Mouse (Mus musculus): ENCODE measurements at regions not wholly inside any gene's neighbourhood (a gene's known extent, or its start where the extent isn't known, plus 50 kb on each side); places are given as distances from the start of the nearest gene placed in this dataset.

GRCm38 (mm10) chr3:61073103-61073502 is 70.5 kb downstream of the P2ry1 start:
- TF ChIP-seq MYOG (IDR thresholded peaks at IDR 0.05; ENCODE audit: control insufficient read depth in 1 of 3, insufficient read depth in 1 of 3, insufficient read length in 2 of 3, low read depth in 2 of 3) (no peak), POLR2A (IDR thresholded peaks at IDR 0.05; ENCODE audit: insufficient read length, low read depth) (no peak), TCF3 (IDR thresholded peaks at IDR 0.05; ENCODE audit: insufficient read length, low read depth) (no peak), REST (IDR thresholded peaks at IDR 0.05; ENCODE audit: insufficient read depth, insufficient read length) (no peak), CEBPB (IDR thresholded peaks at IDR 0.05; ENCODE audit: insufficient read depth, poor library complexity, severe bottlenecking) (no peak), MAX (IDR thresholded peaks at IDR 0.05; ENCODE audit: low read depth) (no peak), USF1 (IDR thresholded peaks at IDR 0.05; ENCODE audit: low read depth) (no peak), E2F4 (IDR thresholded peaks at IDR 0.05; ENCODE audit: insufficient read depth) (no peak), SRF (IDR thresholded peaks at IDR 0.05; ENCODE audit: control insufficient read depth, insufficient read length, low read depth) (no peak), TCF12 (IDR thresholded peaks at IDR 0.05; ENCODE audit: insufficient read depth, poor library complexity, severe bottlenecking) (no peak), MYOD1 (IDR thresholded peaks at IDR 0.05; ENCODE audit: control insufficient read depth in 1 of 3, insufficient read length in 2 of 3, low read depth in 2 of 3) (no peak), POLR2AphosphoS2 (IDR thresholded peaks at IDR 0.05; ENCODE audit: insufficient read length, low read depth) (no peak)
- H3K4me2 ChIP-seq (ENCODE audit: low read depth): no peak overlapping the region

GRCm38 (mm10) chr3:61073806-61074205 is 71.2 kb downstream of the P2ry1 start:
- no peak overlapping the region for H3ac ChIP-seq (ENCODE audit: control insufficient read depth, insufficient read length)
- no peaks in the 10 kb centered on the region for H3K27me3 ChIP-seq (ENCODE audit: control insufficient read depth, insufficient read depth, insufficient read length)
- no peaks in the 10 kb centered on the region for H3K79me2 ChIP-seq (ENCODE audit: control insufficient read depth, insufficient read depth)
- TF ChIP-seq TCF12 (IDR thresholded peaks at IDR 0.05; ENCODE audit: insufficient read depth, poor library complexity, severe bottlenecking): no peak
- no peak for TF ChIP-seq POLR2A (IDR thresholded peaks at IDR 0.05; ENCODE audit: insufficient read length, low read depth)
- no peak for TF ChIP-seq MYOG (IDR thresholded peaks at IDR 0.05; ENCODE audit: control insufficient read depth in 1 of 3, insufficient read depth in 1 of 3, insufficient read length in 2 of 3, low read depth in 2 of 3)
- no peak for TF ChIP-seq TCF3 (IDR thresholded peaks at IDR 0.05; ENCODE audit: insufficient read length, low read depth)
- TF ChIP-seq CEBPB (IDR thresholded peaks at IDR 0.05; ENCODE audit: insufficient read depth, poor library complexity, severe bottlenecking): no peak
- no peak for TF ChIP-seq REST (IDR thresholded peaks at IDR 0.05; ENCODE audit: insufficient read depth, insufficient read length)
- no peak for TF ChIP-seq USF1 (IDR thresholded peaks at IDR 0.05; ENCODE audit: low read depth)
- no peak for TF ChIP-seq MYOD1 (IDR thresholded peaks at IDR 0.05; ENCODE audit: control insufficient read depth in 1 of 3, insufficient read length in 2 of 3, low read depth in 2 of 3)
- no peak for TF ChIP-seq POLR2AphosphoS2 (IDR thresholded peaks at IDR 0.05; ENCODE audit: insufficient read length, low read depth)
- H3K4me2 ChIP-seq (ENCODE audit: low read depth): no peak overlapping the region
- H3K4me3 ChIP-seq: no peak overlapping the region
- H3K36me3 ChIP-seq (ENCODE audit: control insufficient read depth, insufficient read depth): no peaks in the 10 kb centered on the region

More at GRCm38 (mm10) chr3:61073103-61073502, 70.5 kb downstream of the P2ry1 start:
- Histone ChIP-seq H3K79me2 (ENCODE audit: control insufficient read depth, insufficient read depth) (no peaks in the 10 kb centered on the region), H3ac (ENCODE audit: control insufficient read depth, insufficient read length) (no peak overlapping the region), H3K27me3 (ENCODE audit: control insufficient read depth, insufficient read depth, insufficient read length) (no peaks in the 10 kb centered on the region), H3K36me3 (ENCODE audit: control insufficient read depth, insufficient read depth) (no peaks in the 10 kb centered on the region), H3K4me3 (no peak overlapping the region)

GRCm38 (mm10) chr3:61075839-61076238 is 73.2 kb downstream of the P2ry1 start:
- Histone ChIP-seq H3K36me3 (ENCODE audit: control insufficient read depth, insufficient read depth) (no peaks in the 10 kb centered on the region), H3K27me3 (ENCODE audit: control insufficient read depth, insufficient read depth, insufficient read length) (no peaks in the 10 kb centered on the region), H3K4me3 (no peak overlapping the region), H3K4me2 (ENCODE audit: low read depth) (no peak overlapping the region), H3K79me2 (ENCODE audit: control insufficient read depth, insufficient read depth) (no peaks in the 10 kb centered on the region), H3ac (ENCODE audit: control insufficient read depth, insufficient read length) (no peak overlapping the region)
- TF ChIP-seq MYOD1 (IDR thresholded peaks at IDR 0.05; ENCODE audit: control insufficient read depth in 1 of 3, insufficient read length in 2 of 3, low read depth in 2 of 3) (peak in 2 of 3 experiments; percentile 45 to 87), CEBPB (IDR thresholded peaks at IDR 0.05; ENCODE audit: insufficient read depth, poor library complexity, severe bottlenecking) (no peak), MYOG (IDR thresholded peaks at IDR 0.05; ENCODE audit: control insufficient read depth in 1 of 3, insufficient read depth in 1 of 3, insufficient read length in 2 of 3, low read depth in 2 of 3) (peak in 1 of 3 experiments; percentile 30), POLR2A (IDR thresholded peaks at IDR 0.05; ENCODE audit: insufficient read length, low read depth) (no peak), E2F4 (IDR thresholded peaks at IDR 0.05; ENCODE audit: insufficient read depth) (no peak), USF1 (IDR thresholded peaks at IDR 0.05; ENCODE audit: low read depth) (no peak), TCF3 (IDR thresholded peaks at IDR 0.05; ENCODE audit: insufficient read length, low read depth) (no peak)

- no peak overlapping the region for H3ac ChIP-seq (ENCODE audit: control insufficient read depth, insufficient read length)
- H3K27me3 ChIP-seq (ENCODE audit: control insufficient read depth, insufficient read depth, insufficient read length): no peaks in the 10 kb centered on the region
- TF ChIP-seq MYOG (IDR thresholded peaks at IDR 0.05; ENCODE audit: control insufficient read depth in 1 of 3, insufficient read depth in 1 of 3, insufficient read length in 2 of 3, low read depth in 2 of 3) (no peak), REST (IDR thresholded peaks at IDR 0.05; ENCODE audit: insufficient read depth, insufficient read length) (no peak), POLR2AphosphoS2 (IDR thresholded peaks at IDR 0.05; ENCODE audit: insufficient read length, low read depth) (no peak)
- no peaks in the 10 kb centered on the region for H3K36me3 ChIP-seq (ENCODE audit: control insufficient read depth, insufficient read depth)
- H3K4me2 ChIP-seq (ENCODE audit: low read depth): no peak overlapping the region
- H3K4me3 ChIP-seq: no peak overlapping the region
- no peaks in the 10 kb centered on the region for H3K79me2 ChIP-seq (ENCODE audit: control insufficient read depth, insufficient read depth)
Observed at GRCm38 (mm10) chr3:61089931-61090330, 87.3 kb downstream of the P2ry1 start.

GRCm38 (mm10) chr3:61092031-61092430 is 89.4 kb downstream of the P2ry1 start:
- Histone ChIP-seq H3K4me2 (ENCODE audit: low read depth) (no peak overlapping the region), H3K4me3 (no peak overlapping the region), H3K27me3 (ENCODE audit: control insufficient read depth, insufficient read depth, insufficient read length) (no peaks in the 10 kb centered on the region), H3K79me2 (ENCODE audit: control insufficient read depth, insufficient read depth) (no peaks in the 10 kb centered on the region), H3K36me3 (ENCODE audit: control insufficient read depth, insufficient read depth) (no peaks in the 10 kb centered on the region), H3ac (ENCODE audit: control insufficient read depth, insufficient read length) (no peak overlapping the region)
- TF ChIP-seq MYOG (IDR thresholded peaks at IDR 0.05; ENCODE audit: control insufficient read depth in 1 of 3, insufficient read depth in 1 of 3, insufficient read length in 2 of 3, low read depth in 2 of 3): no peak
- no peak for TF ChIP-seq MAX (IDR thresholded peaks at IDR 0.05; ENCODE audit: low read depth)
- TF ChIP-seq CEBPB (IDR thresholded peaks at IDR 0.05; ENCODE audit: insufficient read depth, poor library complexity, severe bottlenecking): no peak
- no peak for TF ChIP-seq TCF3 (IDR thresholded peaks at IDR 0.05; ENCODE audit: insufficient read length, low read depth)
- TF ChIP-seq E2F4 (IDR thresholded peaks at IDR 0.05; ENCODE audit: insufficient read depth): no peak
- TF ChIP-seq SRF (IDR thresholded peaks at IDR 0.05; ENCODE audit: control insufficient read depth, insufficient read length, low read depth): no peak
- no peak for TF ChIP-seq REST (IDR thresholded peaks at IDR 0.05; ENCODE audit: insufficient read depth, insufficient read length)
- no peak for TF ChIP-seq POLR2A (IDR thresholded peaks at IDR 0.05; ENCODE audit: insufficient read length, low read depth)
- no peak for TF ChIP-seq POLR2AphosphoS2 (IDR thresholded peaks at IDR 0.05; ENCODE audit: insufficient read length, low read depth)
- TF ChIP-seq MYOD1 (IDR thresholded peaks at IDR 0.05; ENCODE audit: control insufficient read depth in 1 of 3, insufficient read length in 2 of 3, low read depth in 2 of 3): no peak
- no peak for TF ChIP-seq USF1 (IDR thresholded peaks at IDR 0.05; ENCODE audit: low read depth)
- no peak for TF ChIP-seq TCF12 (IDR thresholded peaks at IDR 0.05; ENCODE audit: insufficient read depth, poor library complexity, severe bottlenecking)
